Mouse (Mus musculus) common myeloid progenitor, adult 5-6 weeks (primary cell): ENCODE results near the gene Ankrd6. TPM values are rescaled to one million over a fixed set of nuclear protein-coding genes. Genes with fewer than 3 reads are reported as not detected.

ENCODE experiments used
- ATAC-seq: replicated peaks from 2 replicates; pipeline ENCODE4 v1.8.0; 2016; ENCODE audit warnings: low read depth, mild to moderate bottlenecking, moderate TSS enrichment, inconsistent platforms; ENCODE audit not compliant: poor library complexity, severe bottlenecking
- total RNA-seq: library from RNA; stranded (forward); fragments of 200-1000, 187-1606 nt; gene quantifications from 2 replicates; pipeline ENCODE4 v1.2.3, GENCODE M21; 2017

Ankrd6 gene
- total RNA-seq, 1 experiment from 2014 or later: 1.9 TPM

DNA sequence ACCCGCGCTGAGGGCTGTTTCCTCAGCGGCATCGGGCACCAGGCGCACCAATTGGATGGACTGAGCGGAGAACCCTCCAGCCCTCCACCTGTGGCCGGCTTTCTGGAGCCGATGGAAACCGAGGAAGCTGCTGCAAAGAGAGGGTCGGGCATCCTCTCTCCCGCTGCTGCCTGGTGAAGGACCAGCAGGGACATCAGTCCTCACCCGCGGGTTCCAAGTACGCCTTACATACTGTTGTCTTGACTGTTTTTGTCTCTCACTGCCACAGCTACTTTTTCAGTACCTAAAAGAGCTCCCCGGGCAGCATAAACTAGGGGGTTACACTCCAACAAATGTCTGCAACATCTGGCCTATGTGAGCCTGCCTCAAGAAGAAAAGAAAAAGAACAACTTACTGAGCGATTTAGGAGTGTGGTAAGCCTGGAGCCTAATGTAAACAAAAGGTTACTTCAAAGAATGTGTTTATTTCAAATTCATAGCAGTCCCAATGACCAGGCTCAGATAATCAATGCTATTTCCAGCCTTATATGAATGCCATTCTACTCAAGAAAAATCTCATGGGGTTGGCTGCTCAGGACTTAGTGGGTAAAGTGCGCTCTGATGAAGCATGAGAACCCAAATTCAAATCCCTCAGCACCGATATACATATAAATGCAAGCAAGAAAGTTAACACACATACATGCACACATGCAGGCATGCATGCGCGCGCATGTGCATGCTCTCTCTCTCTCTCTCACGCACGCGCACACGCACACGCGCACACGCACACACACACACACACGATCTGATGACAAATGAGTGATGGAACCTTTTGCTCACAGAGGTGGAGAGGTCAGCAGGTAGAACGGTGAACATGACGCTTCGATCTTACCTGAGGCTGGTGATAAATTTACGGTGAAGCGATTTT lies 647 bp upstream of the Ankrd6 start:
- 0 out of 2 replicates have a peak, but pooled peaks have one; percentile 5 for ATAC-seq

DNA sequence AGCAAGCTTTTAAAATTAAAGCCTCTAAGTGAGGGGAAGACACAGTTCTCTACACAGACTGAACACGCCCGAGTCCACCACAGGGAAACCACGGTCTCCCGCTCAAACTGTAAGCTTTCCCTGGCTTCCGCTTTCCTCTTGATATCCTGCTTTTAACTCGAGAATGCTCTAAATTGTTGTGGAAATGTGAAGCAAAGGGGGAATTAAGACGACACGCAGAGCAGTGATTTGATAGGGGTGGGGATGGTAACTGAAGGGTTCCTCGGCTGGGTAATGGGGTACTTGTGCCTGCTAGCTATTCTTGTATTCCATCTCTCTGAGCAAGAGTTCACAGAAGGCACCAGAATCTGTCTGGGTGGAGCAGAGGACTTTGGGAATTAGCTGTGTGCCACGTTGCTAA lies 1.9 kb downstream of the Ankrd6 start:
- ATAC-seq: no peak

DNA sequence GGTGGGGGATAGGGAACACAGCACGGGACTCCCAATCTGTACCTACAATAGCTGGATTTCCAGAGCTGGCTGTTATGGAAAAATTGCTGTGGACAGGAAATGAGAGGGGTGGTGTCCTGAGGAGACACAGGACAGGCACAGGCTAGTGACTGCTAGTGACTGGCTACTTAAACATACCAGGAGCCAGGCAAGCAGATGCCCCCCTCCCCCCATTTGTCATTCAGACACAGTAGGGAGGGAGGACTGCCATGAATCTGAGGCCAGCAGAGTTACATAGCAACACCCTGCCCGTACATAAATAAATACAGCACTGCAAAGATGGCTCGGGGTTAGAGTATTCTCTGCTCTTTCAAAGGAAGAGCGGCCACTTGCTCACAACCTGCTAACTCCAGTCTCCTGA lies 3.0 kb downstream of the Ankrd6 start:
- no peak for ATAC-seq

DNA sequence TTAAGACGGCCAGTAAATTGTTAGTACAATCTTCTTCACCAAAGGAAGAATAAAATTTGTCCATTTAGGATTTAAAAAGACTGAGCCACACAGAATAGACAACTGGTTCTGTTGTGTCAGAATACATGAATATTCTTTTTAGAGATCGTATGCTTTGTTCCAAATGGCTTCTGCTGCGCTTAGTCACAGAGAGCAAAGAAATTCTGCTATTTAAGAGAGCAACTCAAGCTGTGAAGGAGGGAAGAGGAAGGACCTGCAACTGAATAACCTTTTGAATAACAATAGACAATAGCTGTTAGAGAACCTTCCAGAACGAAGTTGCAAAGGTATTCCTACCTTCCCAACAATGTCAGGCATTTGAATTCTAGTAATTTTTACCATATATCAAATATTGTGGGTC lies 9.7 kb downstream of the Ankrd6 start:
- ATAC-seq: no peak

DNA sequence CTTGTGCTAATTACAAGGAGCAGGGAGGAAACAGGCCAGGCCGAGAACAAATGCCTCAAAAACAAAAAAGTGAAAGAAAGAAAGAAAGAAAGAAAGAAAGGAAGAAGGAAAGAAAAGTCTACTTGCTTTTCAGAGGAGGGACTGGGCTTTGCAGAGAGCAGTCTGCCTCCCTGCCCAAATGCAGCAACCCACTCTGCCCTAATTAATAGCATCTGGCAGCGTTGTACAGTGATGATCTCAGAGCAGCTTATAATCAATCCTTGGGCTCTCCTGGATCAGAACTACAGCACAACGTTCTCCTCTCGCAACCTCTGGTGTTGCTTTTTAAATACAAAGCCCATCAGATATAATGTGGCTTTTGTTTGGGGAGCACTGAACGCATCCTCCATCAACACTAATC lies 10.7 kb downstream of the Ankrd6 start:
- no peak for ATAC-seq

DNA sequence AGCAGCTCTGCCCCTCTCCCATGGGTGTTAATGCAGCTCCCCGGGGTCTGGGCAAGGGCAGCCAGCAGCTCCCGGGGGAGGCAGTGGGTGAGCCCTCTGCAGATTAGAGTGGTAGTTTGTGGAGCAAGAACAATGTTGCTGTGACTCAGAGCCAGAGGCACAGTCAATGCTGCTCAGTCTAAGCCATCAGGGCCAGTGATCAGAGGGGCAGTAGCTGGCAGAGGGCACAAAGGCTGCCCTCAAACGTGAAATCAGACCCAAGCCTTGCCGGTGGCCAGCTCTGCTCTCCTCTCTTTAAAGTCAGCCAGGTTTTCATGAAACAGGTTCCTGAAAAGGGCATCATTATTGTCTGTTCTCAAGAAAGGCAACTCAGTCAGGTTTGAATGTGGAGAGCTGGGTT lies 11.1 kb downstream of the Ankrd6 start:
- ATAC-seq: no peak

DNA sequence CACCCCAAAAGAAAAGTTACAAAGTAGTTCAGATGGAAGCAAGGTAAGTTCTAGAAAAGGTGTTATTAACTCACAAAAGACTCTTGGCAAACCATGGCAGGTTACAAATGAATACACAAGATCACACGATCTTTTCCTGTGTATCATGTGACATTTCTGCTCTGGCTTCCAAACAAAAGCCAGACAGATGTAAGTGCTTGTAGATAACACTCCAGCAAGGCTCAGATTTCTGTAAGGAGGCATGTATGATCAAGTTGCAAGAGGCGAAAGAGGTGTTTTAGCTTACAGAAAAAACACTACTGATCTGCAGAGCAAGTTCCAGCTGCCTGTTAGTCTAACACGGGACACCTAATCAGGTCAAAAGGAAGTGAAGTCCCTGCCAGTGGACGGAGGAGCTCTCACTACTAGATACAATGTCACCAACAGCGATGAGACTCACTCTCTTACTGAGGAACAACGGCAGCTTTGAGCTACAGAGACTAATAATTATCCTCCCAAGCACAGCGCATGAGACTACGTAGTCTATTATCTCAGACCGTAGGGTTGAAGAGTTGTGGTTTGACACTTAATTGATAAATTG lies 13.8 kb downstream of the Ankrd6 start:
- ATAC-seq: no peak

DNA sequence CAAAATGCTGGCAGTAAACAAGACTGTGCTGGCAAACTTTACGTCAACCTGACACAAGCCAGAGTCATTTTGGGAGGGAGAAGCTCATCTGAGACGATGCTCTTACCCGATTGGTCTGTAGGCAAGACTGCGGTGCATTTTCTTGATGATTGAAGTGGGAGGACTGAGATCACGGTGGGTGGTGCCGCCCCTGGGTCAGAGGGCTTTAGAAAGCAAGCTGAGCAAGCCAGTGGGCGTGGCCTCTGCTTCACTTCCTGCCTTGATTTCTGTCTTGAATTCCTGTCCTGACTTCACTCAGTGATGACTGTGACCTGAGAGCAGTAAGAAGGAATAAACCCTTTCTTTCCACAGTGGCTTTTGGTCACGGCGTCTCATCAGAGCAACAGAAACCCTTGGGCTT lies 18.6 kb downstream of the Ankrd6 start:
- ATAC-seq: no peak

DNA sequence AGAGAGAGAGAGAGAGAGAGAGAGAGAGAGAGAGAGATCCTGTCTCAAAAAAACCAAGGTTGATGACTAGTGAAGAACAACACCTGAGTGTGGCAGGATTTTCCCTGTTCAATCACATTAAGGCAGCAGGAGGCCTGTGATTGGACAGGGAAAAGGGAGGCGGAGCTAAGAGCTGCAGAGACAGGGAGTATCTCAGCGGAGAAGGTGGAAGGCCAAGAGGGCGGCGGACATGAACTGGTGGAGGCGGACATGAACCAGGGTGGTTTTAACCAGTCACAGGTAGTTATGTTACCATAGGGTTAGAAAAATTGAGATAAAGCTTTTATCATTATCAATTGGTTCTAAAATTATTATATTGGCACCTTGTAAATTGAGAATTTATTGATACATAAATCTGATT lies 20.9 kb downstream of the Ankrd6 start:
- no peak for ATAC-seq

DNA sequence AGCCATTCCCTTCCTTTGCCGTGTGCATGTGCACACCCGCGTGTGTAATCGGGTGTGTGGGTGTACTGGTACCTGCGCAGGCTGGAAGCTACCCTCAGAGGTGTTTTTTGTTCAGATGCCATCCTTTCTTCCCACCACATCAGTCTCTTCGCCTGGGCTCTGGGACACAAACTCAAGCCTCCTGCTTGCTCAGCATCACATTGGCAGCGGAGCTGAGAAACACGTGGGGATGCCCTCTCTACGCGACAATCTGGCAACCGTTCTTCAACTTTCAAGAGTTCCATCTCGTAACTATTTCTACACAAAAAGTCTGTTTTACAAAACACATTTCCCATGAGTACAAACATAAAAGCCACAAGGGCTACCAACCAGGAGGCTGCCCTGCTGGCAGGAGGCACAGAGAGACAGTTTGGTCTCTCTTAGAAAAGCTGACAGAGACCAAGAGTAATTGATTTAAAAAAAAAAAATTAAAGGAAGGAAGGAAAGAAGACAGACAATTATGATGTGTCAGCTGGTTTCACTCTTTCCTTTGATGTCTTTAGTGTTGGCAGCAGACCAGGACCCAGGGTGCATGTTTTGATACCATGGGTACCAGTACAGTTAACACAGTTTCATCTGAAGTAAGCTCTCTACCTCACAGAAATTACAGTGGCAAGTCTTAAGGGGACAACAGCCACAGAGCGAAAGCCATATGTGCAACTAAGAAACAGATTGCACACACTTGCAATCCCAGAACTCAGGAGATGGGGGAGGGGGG lies 21.8 kb downstream of the Ankrd6 start:
- ATAC-seq: no peak

DNA sequence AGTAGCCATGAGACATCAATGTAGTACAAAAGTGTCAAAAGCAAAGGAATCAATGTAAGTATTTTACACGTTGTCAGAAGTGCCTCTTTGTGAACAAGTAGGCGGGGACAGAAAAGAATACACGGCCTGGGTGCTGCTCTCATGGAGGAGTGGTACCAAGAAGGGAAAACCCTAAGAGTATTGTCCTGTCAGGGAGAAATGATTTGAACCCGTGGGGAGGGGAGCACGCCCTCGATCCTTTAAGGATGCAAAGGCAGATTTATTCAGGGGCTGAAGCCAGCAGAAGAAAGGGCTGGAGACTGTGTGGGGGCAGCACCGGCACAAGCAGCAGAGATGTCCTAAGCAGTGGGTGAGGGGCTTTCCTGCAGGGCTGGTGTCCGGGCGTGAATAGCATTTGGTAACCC lies 26.7 kb downstream of the Ankrd6 start:
- no peak for ATAC-seq

DNA sequence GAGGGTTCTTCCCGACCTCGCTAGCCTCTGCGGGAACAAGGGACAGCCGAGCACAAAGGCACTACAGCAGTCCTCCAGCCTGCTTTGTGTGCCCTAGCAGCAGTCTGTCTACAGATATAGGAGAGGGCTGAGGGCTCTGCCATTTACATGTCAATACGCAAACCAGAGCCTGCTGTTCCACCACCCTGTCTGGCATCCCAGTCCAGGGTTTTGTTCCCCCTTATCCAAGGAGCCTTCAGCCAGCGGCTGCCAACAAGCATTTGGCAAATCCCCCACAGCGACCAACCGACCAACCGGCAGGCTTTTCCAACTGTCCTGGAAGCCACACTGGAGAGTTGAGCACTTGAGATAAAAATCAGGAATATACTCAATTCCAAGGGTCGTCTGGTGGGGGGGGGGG lies 27.2 kb downstream of the Ankrd6 start:
- no peak for ATAC-seq

DNA sequence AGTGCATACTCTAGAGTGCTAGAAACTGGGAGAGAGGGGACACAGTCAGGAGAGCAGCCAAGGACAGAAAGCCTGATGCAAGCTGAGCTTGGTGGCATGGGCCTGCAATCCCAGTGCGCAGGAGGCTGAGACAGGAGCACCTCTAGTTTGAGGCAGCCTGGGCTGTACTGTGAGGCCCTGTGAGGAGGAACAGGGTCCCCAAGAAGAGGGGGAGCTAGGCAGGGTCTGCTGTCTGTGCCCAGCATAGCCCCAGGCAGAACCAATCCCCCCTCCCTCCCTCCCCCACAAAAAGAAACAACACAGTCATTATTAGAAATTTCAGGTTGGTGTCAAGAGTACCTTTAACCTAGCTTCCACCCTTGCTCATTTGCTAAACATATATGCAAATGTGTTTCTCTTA lies 27.8 kb downstream of the Ankrd6 start:
- ATAC-seq: no peak

DNA sequence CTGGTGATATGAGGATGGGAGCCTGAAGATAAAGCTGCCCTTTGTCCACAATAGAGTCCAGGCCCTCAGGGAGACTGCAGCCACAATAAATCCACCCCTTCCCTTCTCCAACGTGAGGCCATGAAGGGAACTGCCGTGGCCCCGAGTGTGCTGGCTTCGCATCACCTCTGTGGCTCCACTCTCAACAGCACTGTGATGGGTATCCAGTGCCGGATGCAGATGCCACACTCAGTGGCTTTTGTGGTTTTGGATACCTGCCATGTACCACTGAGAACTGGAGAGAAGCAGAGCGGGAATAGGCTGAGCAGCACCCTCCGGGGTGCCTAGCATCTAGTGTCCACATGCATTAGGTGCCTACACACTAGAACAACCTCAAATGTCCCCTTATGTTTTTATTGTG lies 29.8 kb downstream of the Ankrd6 start:
- peak; percentile 52; the same call in 1 of the 2 replicates for ATAC-seq

DNA sequence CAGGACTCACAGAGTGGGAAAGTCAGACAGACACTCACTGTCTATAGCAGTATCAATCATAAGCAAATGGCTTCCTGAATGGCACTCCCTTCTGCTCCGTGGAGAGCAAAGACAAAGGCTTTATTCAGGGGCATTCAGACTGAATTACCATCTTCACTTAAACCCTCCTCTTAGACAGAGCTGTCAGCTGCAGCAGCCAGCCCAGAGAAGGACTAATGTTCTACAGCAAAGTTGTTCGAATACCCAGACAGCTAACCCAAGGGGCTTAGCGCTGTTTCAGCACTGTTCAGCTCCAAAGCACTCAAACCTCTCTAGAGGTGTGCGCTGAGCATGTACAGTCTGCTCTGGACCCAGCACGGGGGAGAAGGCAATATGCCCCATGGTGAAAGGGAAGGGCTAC lies 32.1 kb downstream of the Ankrd6 start:
- ATAC-seq: no peak

DNA sequence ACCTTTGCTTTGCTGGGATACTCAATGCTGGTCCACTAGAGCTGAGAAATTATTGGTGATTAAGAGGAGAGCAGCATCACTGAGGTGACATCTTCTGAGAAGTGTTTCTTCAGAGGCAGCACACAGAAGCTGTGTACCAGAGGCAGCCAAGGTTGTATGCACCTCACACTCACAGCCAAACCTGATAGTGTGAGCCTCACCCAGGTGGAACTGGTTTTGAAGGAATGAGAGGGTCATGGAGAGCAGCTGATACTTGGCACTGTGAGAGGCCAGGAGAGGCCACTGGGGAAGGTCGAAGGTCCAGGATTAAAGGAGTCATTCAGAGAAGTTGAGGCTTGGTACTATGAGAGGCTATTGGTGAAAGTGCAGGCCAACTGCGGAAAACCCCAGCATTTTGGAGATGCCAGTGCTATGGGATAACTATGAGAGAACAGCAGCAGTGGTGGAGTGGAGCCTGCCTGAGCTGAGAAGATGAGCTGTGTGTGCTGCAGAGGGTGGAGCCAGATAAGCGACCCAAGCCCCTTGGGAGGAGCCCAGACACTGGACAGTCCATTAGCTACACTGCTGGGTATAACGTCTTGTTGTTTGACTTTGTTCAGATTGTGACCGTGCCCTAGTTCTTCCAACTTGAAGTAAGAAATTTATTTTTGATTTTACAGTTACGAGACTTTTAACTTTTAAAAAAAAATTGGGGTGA lies 33.8 kb downstream of the Ankrd6 start:
- no peak for ATAC-seq

DNA sequence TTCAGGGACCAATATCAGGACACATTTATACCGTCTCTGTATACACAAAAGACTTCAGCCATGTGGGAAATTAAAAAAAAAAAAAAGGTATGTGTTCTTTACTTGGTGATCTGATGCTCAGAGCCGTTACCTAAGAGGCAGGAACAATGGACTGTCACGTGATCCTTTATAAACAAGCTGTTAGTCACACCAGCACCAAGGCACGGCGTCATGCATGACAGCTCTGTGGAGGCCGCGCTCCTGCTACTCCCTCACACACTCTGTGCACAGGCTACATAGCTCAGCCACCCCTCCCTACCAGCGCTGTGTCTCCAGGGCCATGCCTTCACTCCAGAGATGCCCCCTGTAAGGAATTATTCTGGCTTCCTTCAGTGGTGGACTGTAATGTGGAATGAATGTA lies 34.7 kb downstream of the Ankrd6 start:
- no peak for ATAC-seq

DNA sequence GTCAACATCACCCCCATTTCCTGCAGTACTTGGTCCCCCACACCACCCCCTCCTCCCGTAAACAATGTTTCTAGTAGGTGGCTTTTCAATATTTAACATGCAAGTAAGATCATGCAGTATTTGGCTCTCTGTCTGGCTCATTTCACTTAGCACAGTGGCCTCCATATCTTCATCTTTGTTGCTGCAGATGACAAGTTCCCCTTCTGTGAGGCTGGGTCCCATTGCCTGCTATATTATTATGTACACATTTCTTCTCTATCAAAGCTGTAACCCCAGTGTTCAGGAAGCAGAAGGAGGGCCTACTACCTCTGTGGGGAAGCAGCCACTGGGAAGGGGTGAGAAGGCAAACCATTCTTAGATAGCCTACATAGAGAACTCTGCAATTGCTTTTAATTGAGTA lies 40.6 kb downstream of the Ankrd6 start:
- ATAC-seq: no peak

DNA sequence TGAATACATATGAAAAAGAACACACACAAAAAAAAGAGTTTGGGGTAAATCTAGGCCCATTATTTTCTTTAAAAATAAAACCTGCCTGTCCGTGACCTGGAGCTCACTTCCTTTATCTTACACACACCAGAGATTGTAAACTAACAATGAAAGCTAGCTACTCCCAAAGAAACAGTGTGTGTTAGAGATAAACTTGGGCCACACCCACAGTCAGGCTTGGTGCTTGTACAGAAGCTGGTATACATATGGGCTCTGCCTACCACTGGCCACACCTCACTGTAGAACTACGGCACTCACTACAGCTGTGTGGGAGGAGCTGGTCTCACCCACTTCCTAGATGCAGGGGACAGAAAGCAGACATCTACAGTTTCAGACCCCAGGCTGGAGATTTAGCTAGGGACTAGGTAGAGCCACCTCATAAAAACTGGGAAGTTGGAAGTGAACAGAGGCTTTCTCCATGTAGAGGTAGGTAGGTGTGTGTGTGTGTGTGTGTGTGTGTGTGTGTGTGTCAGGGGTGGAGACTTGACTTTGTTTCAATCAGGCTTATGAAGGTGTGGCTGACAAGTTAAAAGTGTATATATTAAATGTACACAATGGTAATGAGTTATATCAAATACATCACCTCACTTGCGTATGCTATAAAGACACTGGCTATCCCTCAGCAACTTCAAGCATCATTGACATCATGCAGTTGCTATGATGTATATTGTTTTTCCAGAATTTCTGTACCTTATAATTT lies 41.2 kb downstream of the Ankrd6 start:
- ATAC-seq: peak; percentile 85

DNA sequence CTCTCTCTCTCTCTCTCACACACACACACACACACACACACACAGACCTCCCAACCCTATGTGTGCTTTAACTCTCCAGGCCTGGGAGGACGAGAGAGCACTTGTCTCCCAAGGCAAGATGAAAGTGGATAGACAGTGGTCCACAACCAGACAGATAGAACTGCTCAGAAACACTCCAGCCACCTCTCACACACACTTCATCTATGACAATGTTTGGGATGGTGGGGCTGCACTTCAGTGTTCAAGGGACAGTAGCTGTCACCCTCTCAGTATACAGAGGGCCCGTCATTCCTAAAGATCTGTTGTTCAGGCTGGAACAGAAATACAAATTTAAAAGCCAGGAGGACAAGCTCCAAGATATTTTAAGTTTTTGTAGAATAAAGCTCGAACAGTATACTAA lies 43.0 kb downstream of the Ankrd6 start:
- no peak for ATAC-seq
